Mouse (Mus musculus): ENCODE data around the gene Cabp4.

GRCm38 (mm10) chr19:4103792-4104191 is 40.0 kb downstream of the Cabp4 start:
- TF ChIP-seq POLR2A (IDR thresholded peaks at IDR 0.05; ENCODE audit: low read depth, low read length), result no peak
- no peak for TF ChIP-seq CTCF (conservative IDR thresholded peaks at IDR 0.05 in 1 of 2, IDR thresholded peaks at IDR 0.05 in 1 of 2; ENCODE audit: low read depth in 2 of 2, low read length in 2 of 2)
- no peak for TF ChIP-seq ELF1 (IDR thresholded peaks at IDR 0.05; ENCODE audit: low read depth, low read length)
- no peak for TF ChIP-seq TCF12 (IDR thresholded peaks at IDR 0.05; ENCODE audit: low read depth, low read length)
- no peak for TF ChIP-seq CHD2 (IDR thresholded peaks at IDR 0.05; ENCODE audit: low read length)
- no peak for TF ChIP-seq USF2 (conservative IDR thresholded peaks at IDR 0.05; ENCODE audit: low read depth, low read length)
- no peak for TF ChIP-seq POLR2AphosphoS2 (IDR thresholded peaks at IDR 0.05; ENCODE audit: low read depth, low read length)
- no peak for TF ChIP-seq ZC3H11A (IDR thresholded peaks at IDR 0.05; ENCODE audit: low read depth, low read length)

Measured in CH12.LX (cell line).